Mouse (Mus musculus) right cerebral cortex, postnatal 10 days (tissue): ENCODE results near the gene Ptprr.

ENCODE experiments used
- DNase-seq, 2 experiments: peaks; one replicate each; pipeline ENCODE4 v3.0.0; 2021; ENCODE audit warnings: low spot score in 2 of 2

Ptprr gene

DNA sequence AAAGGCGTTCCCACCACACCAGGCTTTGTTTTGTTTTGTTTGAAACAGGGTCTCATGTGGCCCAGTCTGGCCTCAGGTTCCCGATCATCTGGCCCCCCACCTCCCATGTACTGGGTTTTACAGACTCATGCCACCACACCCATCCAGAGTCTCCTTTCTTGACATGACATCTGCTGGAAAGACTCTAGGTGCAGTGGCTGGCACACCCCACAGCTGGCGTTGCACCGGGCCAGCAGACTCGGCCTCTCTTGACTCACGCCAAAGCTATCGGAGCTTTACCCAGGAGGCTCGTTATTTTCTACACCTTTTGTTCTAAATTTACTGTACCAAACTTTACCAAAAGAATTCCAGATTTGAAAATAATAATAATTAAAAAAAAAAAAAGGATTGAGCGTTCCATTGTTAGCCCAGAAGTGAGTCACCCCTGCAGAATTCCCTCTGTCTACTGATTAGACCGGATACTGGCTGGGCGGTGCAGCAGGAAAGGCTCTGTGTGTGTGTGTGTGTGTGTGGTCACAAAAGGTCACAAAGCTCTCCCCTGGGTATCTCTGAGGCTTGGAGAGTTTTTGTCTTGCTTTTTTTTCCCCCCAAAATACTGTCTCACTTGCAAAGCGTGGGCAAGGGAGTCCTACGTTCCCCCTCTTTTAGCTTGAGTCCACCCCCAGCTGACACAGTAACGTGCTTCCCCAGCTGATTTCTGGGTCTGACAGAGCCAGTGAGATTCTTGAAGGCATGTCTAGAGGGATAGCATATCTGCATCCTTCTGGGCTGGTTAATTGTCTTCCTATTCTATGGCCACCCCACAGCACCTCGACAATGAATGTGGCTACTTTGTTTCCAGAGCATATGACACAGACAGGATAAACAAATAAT, 248.8 kb downstream of the Ptprr start:
- no peak for DNase-seq

DNA sequence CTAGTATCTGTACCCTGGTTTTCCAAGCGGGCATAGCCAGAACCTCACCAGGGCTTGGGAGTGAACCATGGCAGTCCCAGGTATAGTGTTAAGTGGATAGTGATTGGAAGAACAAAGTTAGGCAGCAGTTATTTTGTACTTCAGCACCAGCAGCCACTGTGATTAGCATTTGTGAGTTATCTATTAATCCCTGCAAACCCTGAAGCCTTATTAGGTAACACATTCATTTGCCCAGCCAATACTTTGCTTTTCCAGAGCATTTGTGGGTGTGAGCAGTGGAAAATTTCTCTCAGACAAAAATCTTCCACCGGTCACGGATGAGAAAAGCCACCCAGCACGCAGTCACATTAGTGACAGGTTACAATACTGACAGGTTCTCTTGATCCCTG, 249.4 kb downstream of the Ptprr start:
- DNase-seq: no peak

GRCm38 (mm10) chr10:116268343-116268742, 250.3 kb downstream of the Ptprr start:
- no peak for DNase-seq

DNA sequence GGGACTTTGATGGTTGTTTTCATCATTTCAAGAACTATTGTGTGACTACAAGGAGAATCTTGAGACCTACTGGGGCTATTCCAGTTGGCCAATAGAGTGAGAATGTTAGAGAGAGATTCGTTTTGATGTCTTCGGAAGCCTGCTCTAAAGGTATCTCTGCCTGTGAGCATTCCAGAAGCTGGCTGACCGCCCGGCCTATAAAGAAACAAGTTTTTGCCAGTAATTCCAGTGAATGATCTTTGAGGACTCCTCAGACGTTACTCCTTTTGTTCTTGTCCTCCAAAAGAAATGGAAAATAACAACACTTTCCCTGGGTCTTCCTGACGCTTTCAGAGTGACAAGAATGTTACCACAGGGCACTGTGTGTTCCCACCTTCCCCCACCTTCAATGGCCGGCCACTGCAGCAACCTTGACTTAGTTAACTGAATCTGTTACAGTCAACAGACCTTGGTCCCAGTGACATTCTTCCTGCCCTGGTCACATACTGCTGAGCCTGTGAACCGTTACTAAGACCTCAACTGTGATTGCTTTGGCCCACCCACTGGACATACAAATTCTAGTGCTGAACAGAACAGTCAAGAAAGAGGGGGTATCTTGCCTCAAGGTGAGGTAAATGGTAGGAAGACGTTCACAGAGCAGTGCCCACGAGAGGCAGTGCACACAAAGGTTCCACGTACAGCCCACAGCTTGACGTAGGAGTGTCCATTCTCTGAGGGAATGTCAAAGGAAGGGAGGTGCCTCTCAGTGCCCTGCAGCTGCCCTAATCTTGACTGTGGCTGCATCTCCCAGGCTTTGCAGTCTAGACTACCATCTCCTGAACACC, 252.8 kb downstream of the Ptprr start:
- no peak for DNase-seq

- DNase-seq: no peak
Measured at GRCm38 (mm10) chr10:116271470-116271915, 253.5 kb downstream of the Ptprr start.

GRCm38 (mm10) chr10:116272156-116272555, 254.1 kb downstream of the Ptprr start:
- no peak for DNase-seq

DNA sequence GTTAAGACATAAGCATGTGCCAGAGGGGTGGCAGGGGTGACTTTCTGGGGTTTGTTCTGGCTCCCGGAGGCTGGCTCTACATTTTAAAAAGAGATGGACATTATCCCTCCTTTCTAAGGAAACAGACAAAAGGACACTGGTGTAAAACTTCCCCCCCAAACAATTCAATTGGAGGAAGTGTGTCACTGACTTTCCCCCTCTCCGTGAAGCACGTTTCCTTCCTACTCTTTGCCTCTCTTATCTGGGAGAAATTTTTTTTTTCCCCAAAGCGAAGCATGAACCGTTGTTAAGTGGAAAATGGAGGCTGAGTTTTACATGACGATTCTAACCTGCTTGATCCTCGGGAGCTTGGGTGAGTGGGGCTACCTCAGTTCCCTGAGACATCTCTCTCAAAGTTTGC, 257.3 kb downstream of the Ptprr start, which contains the start of gene Ptprb:
Gene Ptprb, plus strand, starts transcription at position 244 of the 400 bp plus-strand sequence.
- no peak for DNase-seq

DNA sequence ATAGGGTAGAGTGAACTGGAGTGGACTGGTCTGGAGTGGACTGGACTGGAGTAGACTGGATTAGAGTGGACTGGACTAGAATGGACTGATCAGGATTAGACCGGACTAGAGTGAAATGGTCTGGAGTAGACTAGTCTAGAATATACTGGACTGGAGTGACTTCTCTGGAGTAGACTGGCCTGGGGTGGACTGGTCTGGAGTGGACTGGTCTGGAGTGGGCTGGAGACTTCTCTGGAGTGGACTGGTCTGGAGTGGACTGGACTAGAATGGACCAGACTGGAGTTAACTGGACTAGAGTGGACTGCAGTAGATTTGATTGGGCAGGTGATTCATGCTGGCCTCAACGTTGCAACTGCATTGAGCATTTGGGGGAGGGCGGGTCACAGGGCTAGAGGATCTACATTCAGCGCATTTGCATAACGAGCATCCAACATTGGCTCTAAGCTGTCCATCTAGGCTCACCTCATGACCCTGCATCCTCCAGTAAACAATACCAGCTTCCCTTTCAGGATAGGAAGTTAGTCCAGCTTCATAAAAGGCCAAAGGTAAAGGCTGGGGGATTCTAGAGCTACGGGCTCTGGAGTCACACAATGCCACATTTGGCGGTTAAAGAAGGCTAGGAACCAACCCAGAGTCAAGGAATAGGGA, 268.8 kb downstream of the Ptprr start:
- DNase-seq: no peak

GRCm38 (mm10) chr10:116288130-116288529, 270.1 kb downstream of the Ptprr start:
- DNase-seq: no peak

DNA sequence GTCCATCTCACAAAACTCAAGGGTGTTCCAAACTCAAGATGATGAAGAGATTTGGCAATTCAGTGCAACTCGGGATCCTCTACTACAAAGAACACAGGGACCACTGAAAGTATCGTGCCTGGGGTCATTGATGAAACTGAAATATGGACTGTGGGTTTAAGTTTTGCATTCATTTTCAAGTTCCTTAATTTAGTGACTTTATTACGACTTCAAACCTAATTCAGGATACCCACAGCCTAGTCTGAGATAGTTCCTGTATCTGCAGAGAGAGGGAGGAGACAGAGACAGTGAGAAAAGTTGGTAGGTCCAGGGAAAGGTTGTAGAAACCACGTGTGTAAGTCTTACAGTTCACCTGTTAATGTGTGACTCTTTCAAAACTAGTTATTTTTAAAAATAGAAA, 272.5 kb downstream of the Ptprr start:
- no peak for DNase-seq

GRCm38 (mm10) chr10:116291153-116291755, 273.2 kb downstream of the Ptprr start:
- DNase-seq: peak; percentile 50 to 76

- DNase-seq: no peak
Measured at GRCm38 (mm10) chr10:116296439-116296838, 278.4 kb downstream of the Ptprr start.

GRCm38 (mm10) chr10:116297854-116298253, 279.8 kb downstream of the Ptprr start:
- DNase-seq: no peak

- DNase-seq: no peak
Measured at GRCm38 (mm10) chr10:116300824-116301223, 282.8 kb downstream of the Ptprr start.

DNA sequence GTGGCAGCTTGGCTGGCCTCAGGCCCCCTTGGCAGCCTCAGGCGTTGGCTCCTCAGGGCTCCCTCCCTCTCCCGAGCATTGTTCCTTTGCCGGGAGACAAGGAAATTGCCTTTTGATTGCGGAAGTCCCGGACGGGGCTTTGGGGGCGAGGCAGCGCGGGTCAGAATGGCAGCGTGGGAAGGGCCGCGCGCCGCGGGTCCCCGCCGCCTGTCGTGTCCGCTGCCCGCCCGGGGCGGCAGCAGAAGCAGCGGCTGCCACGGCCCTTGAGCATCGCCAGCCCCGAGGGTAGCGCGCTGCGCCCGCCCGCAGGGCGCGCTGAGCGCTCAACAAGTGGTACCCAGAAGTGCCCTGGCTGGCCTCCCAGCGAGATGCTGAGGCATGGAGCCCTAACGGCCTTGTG, 283.2 kb downstream of the Ptprr start:
- DNase-seq: no peak

- DNase-seq: no peak
Measured at GRCm38 (mm10) chr10:116304355-116304754, 286.3 kb downstream of the Ptprr start.

- DNase-seq: no peak
Measured at GRCm38 (mm10) chr10:116309460-116309859, 291.4 kb downstream of the Ptprr start.

DNA sequence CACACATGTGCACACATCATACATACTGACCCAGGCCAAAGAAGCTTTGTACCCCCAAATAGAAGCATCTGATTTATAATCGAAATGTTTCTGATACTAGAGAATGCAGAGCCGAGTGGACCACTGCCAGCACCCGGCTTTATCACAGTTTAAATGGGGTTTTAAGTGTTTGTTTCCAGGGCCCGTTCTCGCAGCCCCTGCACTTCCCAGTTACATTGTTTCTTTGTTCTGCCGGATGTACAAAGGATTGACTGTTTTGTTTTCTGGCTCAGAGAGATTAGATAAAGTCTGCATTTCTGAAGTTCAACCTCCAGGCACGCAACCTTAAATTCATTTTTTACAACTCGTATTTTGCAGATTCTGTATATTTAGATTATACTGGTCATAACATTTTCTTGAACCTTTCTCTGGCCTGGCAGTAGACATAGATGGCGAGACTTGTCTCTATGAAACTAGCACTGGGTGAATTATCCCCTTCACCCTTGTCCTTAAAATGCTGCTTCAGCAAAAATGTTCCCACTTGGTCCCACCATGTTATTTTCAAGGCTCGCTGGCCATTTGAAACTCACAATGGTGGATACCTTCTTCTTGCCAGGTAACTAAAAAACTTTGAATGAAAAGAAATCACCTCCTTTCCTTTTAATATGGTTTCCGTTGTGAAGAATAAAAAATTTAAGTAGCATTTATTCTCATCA, 292.6 kb downstream of the Ptprr start:
- DNase-seq: no peak

- DNase-seq: peak; percentile 83 to 90
Measured at GRCm38 (mm10) chr10:116319246-116319645, 301.2 kb downstream of the Ptprr start.
